Mouse (Mus musculus) intestine, embryonic 15.5 days (tissue): ENCODE measurements at regions not wholly inside any gene's neighbourhood (a gene's known extent, or its start where the extent isn't known, plus 50 kb on each side); places are given as distances from the start of the nearest gene placed in this dataset.

Source experiments
- microRNA counts: library from miRNA; unstranded; fragments of <30 nt; microRNA quantifications from one replicate; lab custom pipeline; 2016

MicroRNAs encoded in the stretch of these regions (microRNA counts, 519-probe panel; counts per million panel counts)
- 97.1 counts per million, percentile 29 among the panel's probes with 10 or more counts for microRNA mmu-miR-2136 (lab: Ali Mortazavi, UCI)
